Mouse (Mus musculus) heart, embryonic 10.5 days (tissue): Measurements from ENCODE around the gene Cubn. TPM values are rescaled to one million over a fixed set of nuclear protein-coding genes. Genes with fewer than 3 reads are reported as not detected.

Source experiments
- DNase-seq: peaks from one replicate; pipeline ENCODE4 v3.0.0-alpha.2; 2017; ENCODE audit warnings: low spot score
- H3K27ac ChIP-seq: fragments of 300-500 bp; sonication (generic); 2 replicates; pipeline ENCODE4 v1.5.1; 2016; ENCODE audit warnings: mild to moderate bottlenecking
- H3K27me3 ChIP-seq: fragments of 300-500 bp; sonication (generic); 2 replicates; pipeline ENCODE4 v1.6.1; 2016; ENCODE audit warnings: mild to moderate bottlenecking; ENCODE audit not compliant: poor library complexity, insufficient read depth, severe bottlenecking
- H3K36me3 ChIP-seq: fragments of 300-500 bp; sonication (generic); 2 replicates; pipeline ENCODE4 v1.6.1; 2016; ENCODE audit warnings: mild to moderate bottlenecking, moderate library complexity
- H3K4me1 ChIP-seq: fragments of 300-500 bp; sonication (generic); 2 replicates; pipeline ENCODE4 v1.6.1; 2016; ENCODE audit warnings: mild to moderate bottlenecking
- H3K4me3 ChIP-seq: fragments of 300-500 bp; sonication (generic); 2 replicates; pipeline ENCODE4 v1.5.1; 2016; ENCODE audit warnings: mild to moderate bottlenecking, moderate library complexity
- H3K9me3 ChIP-seq: fragments of 300-500 bp; sonication (generic); 2 replicates; pipeline ENCODE4 v1.6.1; 2016; ENCODE audit warnings: mild to moderate bottlenecking, moderate library complexity
- WGBS: fragments of 180-500 bp; shearing (Covaris S2); methylation state at CpG from one replicate; pipeline ENCODE4 v1.1.7; 2016; 5-methylcytosine and 5-hydroxymethylcytosine counted together
- polyA plus RNA-seq: library from polyadenylated mRNA; unstranded; fragments of >200 nt; fragmentation: Nextera tagmentation; extraction: Ambion mirVana; gene quantifications from 2 replicates; pipeline ENCODE4 v1.2.1, GENCODE M21; 2016

Cubn gene
- polyA plus RNA-seq, 1 experiment from 2014 or later = 0.34 TPM

DNA sequence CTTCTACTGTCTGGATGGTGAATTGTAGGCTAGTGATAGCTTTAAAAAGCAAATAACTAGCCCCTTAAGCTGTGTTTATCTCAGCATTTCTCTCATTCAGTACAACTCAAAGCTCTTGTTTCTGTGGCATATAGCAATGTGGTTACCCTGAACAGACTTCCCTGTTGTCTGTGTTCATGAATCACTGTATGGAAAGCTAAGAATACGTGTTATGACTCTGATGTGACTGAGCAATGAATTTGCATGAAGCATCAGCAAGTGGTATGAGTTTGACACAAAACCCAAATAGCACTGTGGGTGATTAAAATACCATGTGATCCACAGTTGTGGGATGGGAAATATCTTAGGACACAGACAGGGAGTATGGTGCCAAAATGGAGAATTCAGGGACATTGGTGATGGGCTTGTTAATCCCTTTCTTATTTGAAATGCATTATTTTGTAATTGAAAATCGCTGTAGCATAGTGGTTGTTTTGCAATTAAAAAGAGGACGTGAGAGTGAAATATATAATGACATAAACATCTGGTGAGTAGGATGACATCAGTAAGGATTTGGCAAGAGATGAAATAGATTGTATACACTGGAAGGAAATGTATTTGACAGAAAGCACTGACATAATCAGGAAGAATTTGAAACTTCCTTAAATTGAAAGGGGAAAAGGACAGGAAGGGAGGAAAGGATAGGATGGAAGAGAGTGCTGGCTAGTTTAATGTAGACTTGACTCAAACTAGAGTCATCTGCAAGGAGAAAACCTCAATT, 74.7 kb downstream of the Cubn start:
- H3K9me3 ChIP-seq = no peaks in the 10 kb centered on the region
- H3K27ac ChIP-seq = no peak overlapping the region
- H3K36me3 ChIP-seq = no peaks in the 10 kb centered on the region
- no peaks in the 10 kb centered on the region for H3K27me3 ChIP-seq
- no peak overlapping the region for H3K4me3 ChIP-seq
- 82% methylated on average over 3 of the region's 3 CpGs for WGBS
- DNase-seq = no peak
- H3K4me1 ChIP-seq = no peaks in the 10 kb centered on the region; the same call in 1 of the 2 replicates

DNA sequence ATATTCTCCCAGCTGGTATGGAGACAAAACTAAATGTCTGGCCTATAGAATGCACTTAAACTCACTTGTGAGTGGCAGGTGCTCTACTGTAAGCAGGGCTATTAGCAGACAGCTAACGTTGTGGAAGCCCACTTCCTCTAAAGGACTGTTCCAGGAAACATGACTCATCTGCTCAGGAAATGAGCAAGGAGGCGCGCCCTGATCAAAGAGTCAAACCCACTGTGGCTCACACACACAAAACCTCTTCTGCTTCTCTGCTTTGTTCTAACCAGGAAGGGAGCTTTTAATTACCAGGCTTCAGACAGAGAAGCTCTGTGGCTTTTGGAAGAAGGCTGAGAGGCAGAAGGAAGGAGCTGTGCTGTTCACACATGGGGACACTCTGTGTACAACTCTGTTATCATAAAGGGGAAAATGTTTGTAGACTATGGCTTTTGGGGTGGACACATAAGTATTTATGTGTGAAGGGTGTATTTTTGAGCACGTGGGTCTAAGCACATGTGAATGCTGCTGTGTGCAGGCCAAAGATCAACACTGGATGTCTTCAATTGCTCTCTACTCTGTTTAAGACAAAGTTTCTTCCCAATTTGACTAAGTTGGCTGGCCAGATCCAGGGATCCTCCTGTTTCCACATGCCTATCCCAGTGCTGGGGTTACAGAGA, 78.0 kb downstream of the Cubn start:
- H3K4me3 ChIP-seq = no peak overlapping the region
- no peaks in the 10 kb centered on the region for H3K9me3 ChIP-seq
- no peaks in the 10 kb centered on the region for H3K27me3 ChIP-seq
- DNase-seq = peak; percentile 94
- H3K27ac ChIP-seq = peak overlapping the region; percentile 80
- no peaks in the 10 kb centered on the region; the same call in 1 of the 2 replicates for H3K4me1 ChIP-seq
- no peaks in the 10 kb centered on the region for H3K36me3 ChIP-seq
- 36% methylated on average over 4 of the region's 4 CpGs for WGBS

DNA sequence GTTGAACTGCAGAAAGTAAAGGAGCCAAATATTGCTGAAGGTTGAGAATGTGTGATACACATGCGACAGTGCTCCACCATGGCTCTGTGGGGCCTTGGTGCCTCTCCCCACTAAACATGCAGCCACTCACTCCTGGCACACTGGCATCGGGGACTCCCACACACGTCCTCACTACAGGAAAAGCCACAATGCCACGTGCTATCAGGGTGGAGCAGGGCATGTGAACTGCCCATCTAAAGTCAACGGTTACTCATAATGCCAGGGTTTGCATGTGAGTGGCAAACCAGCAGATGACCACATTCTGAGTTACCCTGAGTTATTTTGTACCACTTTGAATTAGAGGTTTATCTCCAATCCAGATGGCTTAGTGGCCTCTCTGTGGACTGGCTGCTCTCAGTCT, 81.0 kb downstream of the Cubn start:
- no peak for DNase-seq
- H3K27ac ChIP-seq = no peak overlapping the region
- 75% methylated on average over 5 of the region's 5 CpGs for WGBS
- no peaks in the 10 kb centered on the region for H3K27me3 ChIP-seq
- no peaks in the 10 kb centered on the region for H3K36me3 ChIP-seq
- H3K4me3 ChIP-seq = no peak overlapping the region
- H3K9me3 ChIP-seq = no peaks in the 10 kb centered on the region
- no peaks in the 10 kb centered on the region; the same call in 1 of the 2 replicates for H3K4me1 ChIP-seq

DNA sequence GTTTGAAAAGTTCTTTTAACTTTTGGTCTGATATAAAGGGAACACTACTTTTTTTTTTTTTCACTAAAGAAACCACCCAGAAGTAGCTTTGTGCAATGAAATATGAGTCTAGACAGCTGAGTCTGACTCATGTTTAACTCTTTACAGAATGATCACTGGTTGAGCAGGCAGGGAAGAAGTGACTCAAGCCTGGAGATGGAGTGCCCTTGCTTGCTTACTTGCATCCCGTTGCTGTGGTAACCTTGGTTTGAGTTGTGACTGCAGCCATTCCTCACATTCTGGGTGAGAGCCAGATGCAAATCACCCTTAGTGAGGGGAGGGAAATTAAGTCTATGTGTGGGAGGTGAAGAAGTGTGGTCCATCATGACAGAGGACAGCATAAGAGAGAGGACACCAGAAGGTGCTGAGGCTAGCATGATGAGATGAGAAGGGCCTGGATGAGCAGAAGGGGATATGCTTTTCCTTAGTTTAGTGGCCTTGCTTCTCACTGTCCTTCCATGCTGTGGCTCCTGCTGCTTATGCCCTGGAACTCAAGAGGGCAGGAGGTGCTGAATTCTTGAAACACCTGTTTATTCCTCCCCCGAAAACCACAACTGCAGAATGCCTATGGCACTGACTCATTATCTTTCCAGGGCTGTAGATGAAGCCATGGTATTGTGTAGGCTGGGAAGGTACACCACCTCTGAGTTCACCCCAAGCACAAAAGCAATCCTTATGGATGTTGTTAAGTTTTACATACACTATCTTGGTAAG, 81.7 kb downstream of the Cubn start:
- no peaks in the 10 kb centered on the region for H3K27me3 ChIP-seq
- 70% methylated on average over 2 of the region's 2 CpGs for WGBS
- no peak overlapping the region for H3K4me3 ChIP-seq
- no peaks in the 10 kb centered on the region for H3K9me3 ChIP-seq
- peak overlapping the region; percentile 10; the same call in 1 of the 2 replicates for H3K27ac ChIP-seq
- H3K36me3 ChIP-seq = no peaks in the 10 kb centered on the region
- H3K4me1 ChIP-seq = no peaks in the 10 kb centered on the region; the same call in 1 of the 2 replicates
- no peak for DNase-seq

DNA sequence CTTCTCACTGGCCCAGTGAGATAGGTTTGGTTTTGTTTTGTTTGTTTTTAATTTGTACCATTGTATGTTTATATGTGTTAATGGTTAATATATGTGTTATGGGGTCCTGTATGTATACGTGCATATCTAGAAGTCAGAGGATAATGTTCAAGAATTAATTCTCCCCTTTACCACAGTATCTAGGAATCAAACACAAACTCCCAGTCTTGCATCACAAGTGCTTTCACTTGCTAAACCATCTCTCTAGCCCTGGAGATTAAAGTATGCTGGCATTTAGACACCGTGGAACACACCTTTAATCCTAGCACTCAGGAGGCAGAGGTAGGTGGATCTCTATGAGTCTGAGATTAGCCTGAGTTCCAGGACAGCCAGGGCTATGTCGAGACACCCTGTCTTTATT, 83.3 kb downstream of the Cubn start:
- no peaks in the 10 kb centered on the region for H3K4me1 ChIP-seq
- no peaks in the 10 kb centered on the region for H3K9me3 ChIP-seq
- no peak for DNase-seq
- H3K27me3 ChIP-seq = no peaks in the 10 kb centered on the region
- no peaks in the 10 kb centered on the region for H3K36me3 ChIP-seq
- no peak overlapping the region for H3K27ac ChIP-seq
- H3K4me3 ChIP-seq = no peak overlapping the region
- 81% methylated on average over 3 of the region's 3 CpGs for WGBS

DNA sequence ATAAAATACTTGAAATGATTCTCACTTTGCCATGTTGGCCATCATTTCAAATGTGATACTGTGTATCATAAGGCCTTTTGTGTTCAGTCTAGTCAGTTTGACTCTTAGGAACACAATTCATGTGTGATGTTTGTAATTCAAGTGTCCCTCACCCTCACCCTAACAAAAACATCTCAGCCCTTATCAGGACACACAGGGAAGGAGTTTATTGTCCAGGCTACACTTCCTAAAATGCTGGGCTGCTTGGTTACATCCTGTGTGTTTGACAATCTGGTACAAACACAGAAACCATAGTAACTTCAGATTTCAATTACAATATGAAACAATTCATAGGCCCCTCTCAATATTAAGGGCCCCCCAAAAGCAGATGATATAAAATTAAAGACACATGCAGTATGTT, 83.9 kb downstream of the Cubn start:
- Histone ChIP-seq H3K9me3 (no peaks in the 10 kb centered on the region), H3K27me3 (no peaks in the 10 kb centered on the region), H3K4me3 (no peak overlapping the region), H3K4me1 (no peaks in the 10 kb centered on the region), H3K27ac (no peak overlapping the region), H3K36me3 (no peaks in the 10 kb centered on the region)
- DNase-seq = no peak

DNA sequence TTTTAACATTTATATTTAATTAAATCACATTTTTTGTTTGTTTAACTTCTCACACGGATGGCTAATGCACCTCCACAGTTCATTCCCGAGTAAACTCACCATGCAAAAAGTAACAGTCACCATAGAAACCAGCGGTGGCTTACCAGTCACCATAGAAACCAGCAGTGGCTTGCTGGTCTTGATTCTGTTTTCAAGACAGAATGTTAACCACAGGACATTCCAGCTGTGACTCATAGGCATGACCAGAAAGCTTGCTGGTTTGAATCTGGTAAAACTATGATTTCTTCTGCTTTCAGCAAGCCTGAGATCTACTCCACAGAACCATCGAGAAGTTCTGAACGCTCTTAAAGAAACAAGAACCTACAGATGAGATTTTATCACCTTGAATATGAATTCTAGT, 84.3 kb downstream of the Cubn start:
- Histone ChIP-seq H3K36me3 (no peaks in the 10 kb centered on the region), H3K9me3 (no peaks in the 10 kb centered on the region), H3K4me3 (no peak overlapping the region), H3K27ac (no peak overlapping the region), H3K27me3 (no peaks in the 10 kb centered on the region), H3K4me1 (no peaks in the 10 kb centered on the region)
- WGBS = 49% methylated on average over 5 of the region's 5 CpGs
- no peak for DNase-seq

DNA sequence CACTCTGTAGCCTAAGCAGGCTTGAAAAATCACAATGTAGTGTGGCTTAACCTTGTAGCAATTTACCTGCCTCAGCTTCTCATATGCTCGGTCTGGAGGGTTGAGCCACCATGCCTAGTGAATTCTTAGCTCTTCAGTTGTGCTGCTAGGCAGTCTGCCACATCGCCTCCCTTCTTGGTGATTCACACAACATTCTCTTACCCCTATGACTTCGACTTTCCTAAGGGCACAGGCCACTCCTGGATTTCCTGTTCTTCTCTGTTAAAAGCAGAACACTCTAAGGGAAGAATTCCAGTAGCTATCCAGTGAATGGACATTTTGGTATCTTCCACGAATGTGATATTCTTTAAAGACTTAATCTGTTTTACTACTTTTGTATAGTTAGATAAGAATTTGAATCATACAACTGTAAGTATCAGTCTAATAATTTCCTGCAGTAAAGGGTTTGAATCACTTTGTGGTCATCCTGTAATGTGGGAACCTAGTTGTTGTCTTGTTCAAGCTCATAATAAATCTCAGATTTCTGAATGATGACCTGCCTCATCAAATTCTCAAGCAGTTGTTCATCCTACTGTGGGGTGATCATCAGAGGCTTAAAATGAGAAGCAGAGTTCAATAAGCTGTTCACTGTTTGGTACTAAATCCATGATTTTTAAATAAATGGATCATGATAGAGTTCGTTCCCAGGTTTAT, 86.5 kb downstream of the Cubn start:
- no peak for DNase-seq
- no peaks in the 10 kb centered on the region for H3K9me3 ChIP-seq
- no peak overlapping the region for H3K27ac ChIP-seq
- H3K4me1 ChIP-seq = no peaks in the 10 kb centered on the region
- 73% methylated on average over 5 of the region's 5 CpGs for WGBS
- H3K36me3 ChIP-seq = no peaks in the 10 kb centered on the region
- no peaks in the 10 kb centered on the region for H3K27me3 ChIP-seq
- H3K4me3 ChIP-seq = no peak overlapping the region

DNA sequence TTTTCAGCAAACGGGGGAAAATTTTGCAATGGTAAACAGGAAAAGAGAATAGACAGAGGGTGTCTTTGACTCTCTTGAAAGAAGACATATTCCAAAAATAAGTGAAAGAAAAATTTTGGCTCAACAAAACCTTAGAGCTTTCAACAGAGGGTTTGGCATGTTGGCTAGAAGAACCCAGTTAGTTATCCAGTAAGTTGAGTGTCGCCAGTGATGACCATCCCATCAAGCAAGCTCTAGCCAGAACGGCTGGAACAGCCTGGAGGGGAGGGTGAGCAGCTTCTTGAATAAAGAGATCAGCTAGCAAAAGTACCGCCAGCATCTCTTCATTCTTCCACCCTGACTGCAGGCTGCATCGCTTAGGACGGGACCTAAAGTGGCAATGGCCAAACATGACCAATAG, 90.8 kb downstream of the Cubn start:
- no peaks in the 10 kb centered on the region for H3K9me3 ChIP-seq
- H3K36me3 ChIP-seq = no peaks in the 10 kb centered on the region
- no peaks in the 10 kb centered on the region for H3K27me3 ChIP-seq
- peaks cover 11% of the 10 kb centered on the region for H3K4me1 ChIP-seq
- WGBS = 82% methylated on average over 6 of the region's 6 CpGs
- DNase-seq = no peak
- H3K4me3 ChIP-seq = no peak overlapping the region
- H3K27ac ChIP-seq = no peak overlapping the region

DNA sequence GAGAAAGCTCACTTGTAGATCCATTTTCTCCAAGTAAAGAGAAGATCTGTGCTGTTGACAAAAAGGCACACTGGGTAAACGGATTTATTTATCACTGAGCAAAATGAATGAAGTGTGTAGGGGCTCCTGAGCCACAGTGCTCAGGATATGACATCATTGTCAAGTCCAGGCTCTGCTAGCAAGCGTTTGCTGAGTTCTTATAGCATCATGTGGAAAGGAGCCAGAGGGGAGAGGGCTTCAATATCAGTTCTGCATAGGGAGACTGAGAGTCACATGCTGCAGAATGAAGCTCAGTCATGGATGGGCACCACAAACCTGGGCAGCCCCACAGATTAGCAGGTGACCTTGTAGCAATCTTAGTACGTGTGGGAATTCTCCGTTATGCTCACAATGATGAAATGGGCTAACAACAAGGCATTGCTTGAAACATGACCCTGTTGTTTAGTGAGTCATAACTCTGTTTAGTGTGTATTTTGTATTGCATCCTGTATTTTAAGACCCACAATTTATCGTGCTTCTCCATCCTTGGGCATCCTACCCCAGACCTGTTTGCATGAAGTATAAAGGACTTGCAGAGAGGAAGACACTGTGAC, 92.0 kb downstream of the Cubn start:
- no peaks in the 10 kb centered on the region for H3K27me3 ChIP-seq
- WGBS = 64% methylated on average over 5 of the region's 5 CpGs
- H3K4me3 ChIP-seq = no peak overlapping the region
- peak overlapping the region; percentile 75; the same call in 1 of the 2 replicates for H3K27ac ChIP-seq
- no peaks in the 10 kb centered on the region for H3K9me3 ChIP-seq
- H3K36me3 ChIP-seq = no peaks in the 10 kb centered on the region
- DNase-seq = no peak
- H3K4me1 ChIP-seq = peaks cover 11% of the 10 kb centered on the region

DNA sequence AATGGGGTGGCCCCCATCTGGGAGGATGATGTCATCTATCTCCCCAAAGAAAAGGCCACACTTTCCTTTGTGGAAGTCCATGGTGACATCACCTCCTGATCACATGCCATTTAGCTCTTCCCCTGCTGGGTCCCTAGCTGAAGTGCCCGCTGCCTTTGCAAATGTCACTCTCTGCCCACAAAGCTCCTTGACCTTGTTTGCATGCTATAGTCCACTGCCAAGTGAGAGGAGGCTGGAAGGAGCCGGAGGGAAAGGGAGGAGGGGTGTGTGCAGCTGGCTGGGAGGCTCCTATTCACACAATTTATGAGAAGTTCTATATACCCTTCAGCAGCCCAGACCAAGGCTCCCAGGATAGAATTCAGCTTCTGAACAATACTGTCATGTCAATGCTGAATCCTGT, 92.7 kb downstream of the Cubn start:
- no peak for DNase-seq
- Histone ChIP-seq H3K9me3 (no peaks in the 10 kb centered on the region), H3K27me3 (no peaks in the 10 kb centered on the region), H3K36me3 (no peaks in the 10 kb centered on the region), H3K4me3 (no peak overlapping the region), H3K4me1 (peaks cover 11% of the 10 kb centered on the region), H3K27ac (peak overlapping the region; percentile 75)
- WGBS = 23% methylated on average over 2 of the region's 2 CpGs

DNA sequence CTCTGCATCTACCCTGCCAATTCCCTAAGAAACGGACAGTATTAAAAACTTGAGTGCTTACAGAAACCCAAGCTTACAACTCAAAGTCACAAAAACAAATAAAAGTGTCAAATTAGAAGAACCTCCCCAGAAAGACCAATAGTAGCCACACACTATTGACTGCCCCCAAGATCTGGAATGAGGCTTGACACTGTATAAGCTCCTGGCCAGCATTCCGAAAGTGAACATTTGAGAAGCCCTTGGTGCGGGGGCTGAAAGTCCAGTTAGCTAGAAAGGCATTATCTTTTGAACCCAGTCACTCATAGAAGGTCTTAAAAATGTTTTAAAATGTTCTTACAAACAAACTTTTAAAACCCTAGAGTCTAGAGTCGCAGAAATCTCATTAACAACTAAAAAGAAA, 93.1 kb downstream of the Cubn start:
- peak overlapping the region; percentile 75 for H3K27ac ChIP-seq
- WGBS = 63% methylated on average over 4 of the region's 4 CpGs

More for the DNA sequence above, 93.1 kb downstream of the Cubn start:
- peaks cover 11% of the 10 kb centered on the region for H3K4me1 ChIP-seq
- no peaks in the 10 kb centered on the region for H3K9me3 ChIP-seq
- DNase-seq = no peak
- no peaks in the 10 kb centered on the region for H3K27me3 ChIP-seq
- H3K36me3 ChIP-seq = no peaks in the 10 kb centered on the region
- H3K4me3 ChIP-seq = no peak overlapping the region
